Mouse (Mus musculus): ENCODE data around the gene Ap2a2. TPM values are rescaled to one million over a fixed set of nuclear protein-coding genes. Genes with fewer than 3 reads are reported as not detected.
"Not testable (repeated sequence)": the region's sequence is repeated elsewhere in the genome, so short reads cannot be mapped to it uniquely, and the experiment has no call there.

The Ap2a2 gene
- total RNA-seq, 2 experiments from 2014 or later = 198 to 218 TPM

- no peak for DNase-seq (ENCODE audit: low spot score in 2 of 2)
Measured at GRCm38 (mm10) chr7:141647815-141648214, 85.8 kb downstream of the Ap2a2 start.

- no peak for DNase-seq (ENCODE audit: low spot score in 2 of 2)
Measured at GRCm38 (mm10) chr7:141652191-141652590, 90.2 kb downstream of the Ap2a2 start.

GRCm38 (mm10) chr7:141660346-141660745 lies 98.4 kb downstream of the Ap2a2 start:
- no peak for DNase-seq (ENCODE audit: low spot score in 2 of 2)

GRCm38 (mm10) chr7:141661481-141661880 lies 99.5 kb downstream of the Ap2a2 start:
- no peak for DNase-seq (ENCODE audit: low spot score in 2 of 2)

- no peak for DNase-seq (ENCODE audit: low spot score in 2 of 2)
Measured at GRCm38 (mm10) chr7:141662223-141662622, 100.2 kb downstream of the Ap2a2 start.

GRCm38 (mm10) chr7:141666190-141666589 lies 104.2 kb downstream of the Ap2a2 start:
- peak; percentile 42 to 47 for DNase-seq (ENCODE audit: low spot score in 2 of 2)

GRCm38 (mm10) chr7:141669097-141669496 lies 107.1 kb downstream of the Ap2a2 start:
- not testable (repeated sequence) for DNase-seq (ENCODE audit: low spot score in 2 of 2)

GRCm38 (mm10) chr7:141670999-141671398 lies 109.0 kb downstream of the Ap2a2 start:
- DNase-seq (ENCODE audit: low spot score in 2 of 2) = no peak

- no peak for DNase-seq (ENCODE audit: low spot score in 2 of 2)
Measured at GRCm38 (mm10) chr7:141671626-141672291, 109.8 kb downstream of the Ap2a2 start.

GRCm38 (mm10) chr7:141678922-141679321 lies 116.9 kb downstream of the Ap2a2 start:
- no peak for DNase-seq (ENCODE audit: low spot score in 2 of 2)

Small RNA genes lying within 50 kb of the gene (microRNA-seq; reads per million reads assigned to microRNA genes)
- 5.7 to 6.7 reads per million in 2 experiments for gene Mir7063

Other genes starting within 250 kb of the Ap2a2 start
- 10 to 100 TPM; 62.8 to 70.5 TPM for gene Deaf1, start 234.5 kb upstream of the Ap2a2 start, total RNA-seq (2021)
- gene Tmem80, start 234.4 kb upstream of the Ap2a2 start, total RNA-seq (2021) = 10 to 100 TPM; 24.6 to 34.6 TPM
- 1 to 10 TPM; 3.5 to 6.3 TPM for gene Eps8l2, start 223.3 kb upstream of the Ap2a2 start, total RNA-seq (2021)
- gene Taldo1, start 170.0 kb upstream of the Ap2a2 start, total RNA-seq (2021) = 100 to 1,000 TPM in 1 of 2 experiments, 10 to 100 TPM in 1; 96.6 to 104 TPM
- 10 to 100 TPM; 40.4 to 45.1 TPM for gene Gatd1, start 148.0 kb upstream of the Ap2a2 start, total RNA-seq (2021)
- gene Cend1, start 132.7 kb upstream of the Ap2a2 start, total RNA-seq (2021) = 100 to 1,000 TPM; 274 to 309 TPM
- 100 to 1,000 TPM; 251 to 254 TPM for gene Slc25a22, start 124.3 kb upstream of the Ap2a2 start, total RNA-seq (2021)
- 1 to 10 TPM; 1.1 to 1.4 TPM for gene Pidd1, start 118.1 kb upstream of the Ap2a2 start, total RNA-seq (2021)
- gene Rplp2, start 114.8 kb upstream of the Ap2a2 start, total RNA-seq (2021) = 100 to 1,000 TPM; 555 to 600 TPM
- 10 to 100 TPM; 23.6 to 24.8 TPM for gene Pnpla2, start 107.0 kb upstream of the Ap2a2 start, total RNA-seq (2021)
- gene Cracr2b, start 101.1 kb upstream of the Ap2a2 start, total RNA-seq (2021) = 1 to 10 TPM; 3.7 to 4.5 TPM
- gene Cd151, start 94.8 kb upstream of the Ap2a2 start, total RNA-seq (2021) = 10 to 100 TPM; 28.9 to 29.1 TPM
- 10 to 100 TPM; 36.6 to 41.6 TPM for gene Polr2l, start 87.0 kb upstream of the Ap2a2 start, total RNA-seq (2021)
- gene Tspan4, start 86.9 kb upstream of the Ap2a2 start, total RNA-seq (2021) = 10 to 100 TPM; 10.3 to 11.6 TPM
- 10 to 100 TPM; 60.4 to 72.2 TPM for gene Chid1, start 22.3 kb upstream of the Ap2a2 start, total RNA-seq (2021)
- gene Muc6, start 93.1 kb downstream of the Ap2a2 start, total RNA-seq (2021) = not detected
- gene Muc2, start 128.2 kb downstream of the Ap2a2 start, total RNA-seq (2021) = under 1 TPM; 0.14 to 0.28 TPM
- gene Muc5ac, start 226.8 kb downstream of the Ap2a2 start, total RNA-seq (2021) = not detected